Mouse (Mus musculus): ENCODE measurements at regions not wholly inside any gene's neighbourhood (a gene's known extent, or its start where the extent isn't known, plus 50 kb on each side); places are given as distances from the start of the nearest gene placed in this dataset.

DNA sequence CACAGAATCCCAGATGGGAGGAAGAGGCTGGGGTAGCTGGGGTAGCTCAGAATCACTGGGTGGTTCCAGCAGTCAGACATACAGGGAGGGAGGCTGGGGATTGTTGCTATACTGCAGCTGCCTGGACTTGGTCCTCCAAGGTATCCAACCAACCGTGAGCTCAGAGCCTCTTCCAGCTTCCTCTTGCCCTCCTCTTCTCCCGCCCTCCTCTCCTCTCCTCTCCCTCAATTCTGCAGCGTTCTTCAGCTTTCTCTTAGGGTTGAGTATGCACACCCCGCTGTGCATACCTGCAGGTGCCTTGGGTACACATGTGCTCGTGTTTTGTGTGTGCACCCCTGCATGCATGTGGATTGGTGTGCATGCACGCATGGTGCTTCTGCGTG is 81.6 kb downstream of the Cstad start:
- DNase-seq (ENCODE audit: extremely low spot score), result no peak

DNA sequence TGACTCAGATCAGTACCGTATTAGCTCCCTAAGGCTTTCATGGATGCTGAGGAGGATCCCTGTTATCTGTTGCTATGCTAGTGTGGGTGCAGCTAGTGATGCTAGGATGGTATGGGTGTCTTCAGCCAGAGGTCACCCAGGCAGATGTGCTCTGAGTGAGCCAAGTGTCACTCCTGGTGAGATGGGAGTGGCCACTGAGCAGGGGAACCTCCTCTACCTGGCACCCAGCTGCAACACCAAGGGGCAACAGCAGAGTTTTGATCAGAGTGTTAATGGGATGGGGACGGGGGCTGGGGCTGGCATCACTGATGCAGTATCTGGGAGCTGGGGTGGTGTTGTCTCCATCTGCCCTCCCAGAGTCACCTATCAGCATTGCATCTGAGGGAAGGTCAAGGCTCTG is 81.0 kb downstream of the Cstad start:
- DNase-seq (ENCODE audit: extremely low spot score), result no peak

DNA sequence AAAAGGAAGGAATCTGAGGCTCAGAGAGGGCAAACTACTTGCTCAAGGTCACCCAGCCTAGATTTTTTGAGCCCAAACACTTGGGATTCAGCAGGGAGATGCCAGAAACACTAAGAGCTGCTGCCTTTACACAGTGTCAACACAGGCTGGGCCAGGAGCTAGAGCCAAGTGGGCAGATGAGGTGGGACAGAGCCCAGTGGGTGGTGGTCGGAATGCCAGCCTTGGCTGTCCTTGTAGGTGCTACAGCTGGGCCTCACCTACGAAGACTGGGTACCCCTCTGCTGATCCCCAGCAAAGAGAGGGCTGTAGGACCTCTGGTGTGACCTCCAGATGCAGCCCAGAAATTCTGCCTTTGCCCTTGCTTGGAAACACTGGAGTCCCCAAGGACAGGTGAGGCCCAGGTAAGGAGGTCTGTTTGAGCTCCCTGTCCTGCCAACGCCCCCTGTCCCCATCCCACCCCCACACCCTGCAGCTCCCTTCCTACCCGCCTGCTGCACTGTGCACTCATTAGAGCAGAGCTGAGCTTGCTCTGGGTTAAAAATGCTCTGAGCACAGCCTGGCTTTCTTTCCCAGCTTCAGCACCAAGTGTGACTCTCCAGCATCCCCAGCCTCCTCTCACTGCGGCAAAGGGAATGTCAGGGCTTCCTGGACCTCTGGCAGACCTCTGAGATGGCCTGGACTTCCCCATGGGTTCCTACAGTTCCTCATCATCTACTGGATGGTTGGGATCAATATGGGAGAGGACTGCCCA is 76.2 kb downstream of the Cstad start:
- no peak for DNase-seq (ENCODE audit: extremely low spot score)

DNA sequence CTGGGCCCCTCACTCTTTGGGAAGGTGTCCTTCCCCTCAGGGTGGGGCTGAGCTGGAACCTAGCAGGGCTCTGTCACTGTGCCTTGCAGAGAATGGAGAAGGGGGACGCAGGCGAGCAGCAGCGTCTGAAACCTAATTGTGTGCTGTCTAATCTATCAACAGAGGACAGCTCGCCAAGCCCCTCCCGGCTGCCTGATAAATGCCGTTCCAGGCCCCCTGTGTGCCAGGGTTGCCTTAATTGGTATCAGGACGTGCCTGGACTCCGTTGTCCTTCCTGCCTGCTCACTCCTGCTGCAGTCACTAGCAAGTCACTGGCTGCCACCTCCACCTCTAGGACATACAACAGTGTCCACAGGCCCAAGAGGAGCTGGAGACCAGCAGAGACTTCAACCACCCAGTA is 72.6 kb downstream of the Cstad start:
- DNase-seq (ENCODE audit: extremely low spot score), result no peak

DNA sequence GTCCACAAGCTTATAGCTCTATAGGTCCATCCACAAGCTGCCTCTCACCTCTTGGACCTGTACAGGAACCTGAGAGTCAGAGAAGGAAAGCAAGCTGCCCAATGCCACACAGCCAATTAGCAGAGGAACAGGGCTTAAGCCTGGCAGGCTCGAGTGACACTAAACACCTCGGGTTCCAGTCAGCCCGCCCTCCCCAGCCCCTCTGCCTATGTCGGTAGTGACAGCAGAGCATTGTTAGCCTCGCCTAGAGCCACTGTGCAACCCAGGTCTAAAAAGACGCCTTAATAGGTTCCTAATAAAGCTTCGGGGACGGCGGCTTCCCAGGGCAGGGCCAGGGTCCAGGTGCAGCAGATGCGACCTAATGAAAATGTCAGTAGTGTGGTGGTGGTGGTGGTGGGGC is 66.3 kb downstream of the Cstad start:
- DNase-seq (ENCODE audit: extremely low spot score), result no peak

DNA sequence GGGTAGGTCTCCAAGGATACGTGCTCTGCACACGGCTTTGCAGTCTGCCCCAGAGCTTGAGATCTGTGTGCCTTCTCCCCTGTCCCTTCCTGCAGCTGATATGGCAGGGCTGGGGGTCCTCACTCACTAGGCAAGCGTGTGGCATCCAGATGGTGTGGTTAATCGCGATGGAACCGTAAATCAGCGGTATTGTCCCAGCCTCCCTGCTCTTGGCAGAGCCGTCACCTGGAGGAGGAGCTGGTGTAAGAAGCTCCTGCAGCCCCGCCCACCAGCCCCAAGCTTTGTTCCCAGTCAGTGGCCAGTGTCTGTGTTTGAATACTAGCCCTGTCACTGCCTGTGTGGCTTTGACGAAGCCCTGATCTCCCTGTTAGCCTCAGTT is 65.8 kb downstream of the Cstad start:
- peak; percentile 78 for DNase-seq (ENCODE audit: extremely low spot score)

DNA sequence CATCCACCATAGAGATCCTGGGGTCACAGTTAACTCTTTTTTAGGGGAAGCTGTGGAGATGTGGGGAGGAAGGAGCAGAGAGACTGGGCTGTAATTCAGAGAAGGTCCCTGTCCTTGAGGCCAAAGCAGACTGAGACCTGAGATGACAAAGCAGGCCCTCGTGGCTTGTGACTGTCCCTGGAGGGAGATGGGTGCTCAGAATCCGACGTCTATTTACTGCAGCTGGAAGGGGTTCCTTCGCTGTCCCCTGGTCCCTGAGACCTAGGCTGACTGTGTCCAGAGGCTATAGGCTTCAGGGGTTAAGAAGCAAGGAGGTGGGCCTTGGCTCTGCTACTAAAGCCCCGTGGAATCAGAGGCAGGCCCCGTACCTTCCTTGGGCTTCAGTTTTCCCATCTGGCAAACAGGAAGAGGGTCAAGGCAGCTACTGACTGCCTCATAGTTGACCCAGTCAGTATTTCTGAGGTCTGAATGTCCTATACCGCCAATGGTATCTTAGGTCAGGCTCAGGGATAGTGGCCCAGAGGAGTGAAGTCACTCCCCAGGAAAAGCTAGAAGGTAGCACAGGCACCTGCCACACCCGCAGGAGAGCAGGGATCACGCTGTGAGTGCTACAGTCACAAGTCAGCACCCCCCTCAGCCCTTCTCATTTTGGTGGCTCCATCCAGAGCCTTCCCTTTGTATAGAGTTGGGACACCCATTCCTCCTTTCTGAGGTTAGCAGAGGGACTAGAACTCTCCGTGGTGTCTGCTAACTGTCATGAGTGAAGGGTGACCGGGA is 65.2 kb downstream of the Cstad start:
- no peak for DNase-seq (ENCODE audit: extremely low spot score)

DNA sequence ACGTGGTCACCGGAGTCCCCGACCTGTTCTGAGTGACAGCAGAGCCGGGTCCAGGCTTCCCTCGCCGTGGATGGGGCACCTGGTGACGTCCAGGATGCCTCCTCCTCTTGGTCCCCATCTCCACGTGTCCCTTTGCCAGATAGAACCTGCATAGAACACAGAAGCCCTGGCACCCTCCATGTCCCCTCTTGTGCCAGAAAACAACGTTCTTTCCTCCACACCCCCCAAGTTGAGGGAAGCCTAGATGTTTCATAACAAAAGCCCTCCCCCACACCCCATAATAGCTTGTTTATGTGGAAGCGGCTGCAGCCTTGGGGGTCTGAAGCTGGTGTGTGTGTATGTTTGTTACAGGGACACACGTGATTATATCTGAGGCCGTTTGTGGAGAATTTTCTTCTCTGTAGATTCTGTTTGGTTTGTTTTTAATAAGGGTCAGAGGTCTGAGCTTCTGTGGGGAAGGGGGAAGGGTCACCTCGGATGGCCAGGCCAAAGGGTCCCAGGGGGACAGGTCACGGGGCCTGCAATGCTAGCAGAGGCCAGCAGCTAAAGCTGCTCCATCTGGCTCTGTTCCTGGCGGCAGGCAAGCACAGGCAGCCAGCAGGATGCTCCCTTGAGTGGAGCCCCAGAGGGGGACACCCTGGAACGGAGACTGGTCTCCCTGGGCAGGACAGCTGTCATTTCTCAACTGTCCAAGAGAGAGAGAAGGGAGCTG is 64.2 kb downstream of the Cstad start:
- DNase-seq (ENCODE audit: extremely low spot score), result peak; percentile 87
